Mouse (Mus musculus) midbrain, postnatal 0 days (tissue): ENCODE measurements around the gene Tmpo. TPM values are rescaled to one million over a fixed set of nuclear protein-coding genes. Genes with fewer than 3 reads are reported as not detected.

Source experiments
- ATAC-seq: fragments of 200-750 bp; cut with Nextera tagmentation; 2 replicates; pipeline ENCODE4 v1.8.0; 2017; ENCODE audit warnings: moderate number of reproducible peaks, mild to moderate bottlenecking, moderate TSS enrichment, moderate library complexity; ENCODE audit not compliant: low FRiP score
- DNase-seq: peaks from one replicate; pipeline ENCODE4 v3.0.0-alpha.2; 2015; ENCODE audit warnings: low spot score
- H3K27ac ChIP-seq: fragments of 300-500 bp; sonication (generic); 2 replicates; pipeline ENCODE4 v1.5.1; 2014; ENCODE audit warnings: low read depth, mild to moderate bottlenecking, low read length, mixed read lengths
- H3K27me3 ChIP-seq: fragments of 300-500 bp; sonication (generic); 2 replicates; pipeline ENCODE4 v1.6.1; 2014; ENCODE audit warnings: low read length, control low read depth, mixed read lengths; ENCODE audit not compliant: insufficient read depth
- H3K36me3 ChIP-seq: fragments of 300-500 bp; sonication (generic); 2 replicates; pipeline ENCODE4 v1.6.1; 2014; ENCODE audit warnings: low read length, control low read depth, mixed read lengths; ENCODE audit not compliant: insufficient read depth
- H3K4me1 ChIP-seq: fragments of 300-500 bp; sonication (generic); 2 replicates; pipeline ENCODE4 v1.6.1; 2014; ENCODE audit warnings: mild to moderate bottlenecking, control low read depth, antibody characterized with exemption, low read length, mixed read lengths; ENCODE audit not compliant: insufficient read depth
- H3K4me2 ChIP-seq: fragments of 300-500 bp; sonication (generic); 2 replicates; pipeline ENCODE4 v1.6.1; 2014; ENCODE audit warnings: low read depth, mild to moderate bottlenecking, low read length, mixed read lengths; ENCODE audit not compliant: poor library complexity, severe bottlenecking
- H3K4me3 ChIP-seq: fragments of 300-500 bp; sonication (generic); 2 replicates; pipeline ENCODE4 v1.5.1; 2014; ENCODE audit warnings: low read depth, mild to moderate bottlenecking, low read length, moderate library complexity
- H3K9ac ChIP-seq: fragments of 300-500 bp; sonication (generic); replicated peaks from 2 replicates; pipeline ENCODE4 v1.6.1; 2014; ENCODE audit warnings: mild to moderate bottlenecking, low read length, moderate library complexity, mixed read lengths; ENCODE audit not compliant: poor library complexity, severe bottlenecking
- H3K9me3 ChIP-seq: fragments of 300-500 bp; sonication (generic); 2 replicates; pipeline ENCODE4 v1.6.1; 2016; ENCODE audit warnings: low read length, control low read depth
- CTCF ChIP-seq: IDR thresholded peaks from 2 replicates; pipeline ENCODE4 v1.5.1; 2016; ENCODE audit warnings: antibody characterized with exemption, mild to moderate bottlenecking
- WGBS: fragments of 180-500 bp; shearing (Covaris S2); extraction: QIAGEN DNeasy Blood & Tissue Kit; methylation state at CpG from one replicate; pipeline ENCODE4 v1.1.7; 2014; 5-methylcytosine and 5-hydroxymethylcytosine counted together
- polyA plus RNA-seq: library from polyadenylated mRNA; unstranded; fragments of >200 nt; fragmentation: Nextera tagmentation; extraction: Ambion mirVana; gene quantifications from 2 replicates; pipeline ENCODE4 v1.2.1, GENCODE M21; 2015
- total RNA-seq: library from RNA; depleted of rRNA; stranded (reverse); fragments of >200 nt; gene quantifications from 2 replicates; pipeline ENCODE4 v1.2.3, GENCODE M21; 2014

The Tmpo gene
- total and polyA plus RNA-seq, 2 experiments from 2014 or later, result 54.8 to 102 TPM

DNA sequence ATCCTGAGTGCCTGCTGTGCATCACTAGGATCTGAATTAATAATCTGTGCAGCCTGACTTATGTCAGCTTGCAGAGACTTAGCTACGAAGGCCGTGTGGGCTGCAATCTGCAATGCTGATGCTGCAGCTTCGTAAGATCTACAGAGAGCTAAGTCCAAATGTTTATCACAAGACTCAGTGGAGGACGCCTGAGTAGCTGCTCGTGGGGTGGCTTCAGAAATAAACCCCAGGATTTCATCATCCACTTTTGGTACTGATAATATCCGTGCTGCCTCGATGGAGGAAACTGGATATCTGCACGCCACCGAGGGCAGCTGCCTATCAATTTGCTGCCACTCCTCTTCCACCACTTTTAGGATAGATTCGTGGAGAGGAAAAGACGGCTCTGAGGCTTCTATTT is 19.0 kb downstream of the Tmpo start:
- no peaks in the 10 kb centered on the region for H3K27me3 ChIP-seq
- DNase-seq (no peak), ATAC-seq (no peak)
- TF ChIP-seq CTCF, result no peak
- WGBS, result 84% methylated on average over 11 of the region's 11 CpGs
- H3K4me3 ChIP-seq, result no peak overlapping the region
- H3K4me2 ChIP-seq, result no peak overlapping the region
- no peaks in the 10 kb centered on the region for H3K9me3 ChIP-seq
- no peak overlapping the region for H3K27ac ChIP-seq
- no peak overlapping the region for H3K9ac ChIP-seq
- H3K4me1 ChIP-seq, result no peaks in the 10 kb centered on the region
- peaks cover 32% of the 10 kb centered on the region for H3K36me3 ChIP-seq

DNA sequence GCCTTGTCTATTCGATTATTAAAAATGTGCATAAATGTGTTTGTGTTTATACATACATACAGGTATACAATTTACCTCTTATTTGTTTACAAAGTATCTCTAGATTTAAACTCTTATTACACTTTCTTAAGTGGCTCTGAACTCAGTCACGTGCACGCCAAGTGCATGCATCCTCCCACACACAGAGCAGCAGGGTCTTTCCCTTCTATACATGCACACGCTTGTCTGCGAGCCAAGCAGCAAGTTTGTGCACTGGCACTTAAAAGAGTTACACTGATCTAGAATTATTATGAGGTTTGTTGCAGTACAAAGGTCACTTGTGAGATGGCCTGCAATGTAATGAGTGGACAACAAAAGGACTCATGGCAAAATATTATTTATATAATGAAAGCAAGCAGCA is 20.1 kb downstream of the Tmpo start:
- Histone ChIP-seq H3K9ac (no peak overlapping the region), H3K27ac (no peak overlapping the region), H3K9me3 (no peaks in the 10 kb centered on the region), H3K4me1 (no peaks in the 10 kb centered on the region), H3K4me2 (no peak overlapping the region), H3K27me3 (no peaks in the 10 kb centered on the region), H3K36me3 (peaks cover 32% of the 10 kb centered on the region), H3K4me3 (no peak overlapping the region)
- 98% methylated on average over 5 of the region's 5 CpGs for WGBS
- DNase-seq (no peak), ATAC-seq (no peak)
- no peak for TF ChIP-seq CTCF

DNA sequence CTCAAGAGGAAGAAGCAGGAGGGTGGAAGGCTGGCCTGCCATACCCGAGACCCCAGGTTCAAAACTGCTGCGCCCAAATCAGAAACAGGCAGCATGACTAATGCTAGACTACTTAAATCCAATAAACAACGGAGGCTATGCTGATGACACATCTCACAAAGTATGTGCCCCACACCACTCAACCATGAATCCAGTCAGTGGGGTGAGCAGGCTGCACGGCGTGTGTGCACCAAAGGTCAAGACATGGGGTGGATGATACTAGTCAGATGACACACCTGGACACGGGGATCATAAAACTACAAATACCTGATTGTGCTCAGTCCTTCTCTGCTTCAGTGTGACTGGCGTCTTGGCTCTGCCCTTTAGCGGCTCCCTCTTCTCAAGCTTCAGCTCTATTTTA is 22.7 kb downstream of the Tmpo start:
- Histone ChIP-seq H3K9ac (no peak overlapping the region), H3K36me3 (peaks cover 31% of the 10 kb centered on the region), H3K27me3 (no peaks in the 10 kb centered on the region), H3K4me3 (no peak overlapping the region), H3K4me2 (no peak overlapping the region), H3K4me1 (no peaks in the 10 kb centered on the region), H3K27ac (no peak overlapping the region), H3K9me3 (no peaks in the 10 kb centered on the region)
- DNase-seq (no peak), ATAC-seq (no peak)
- TF ChIP-seq CTCF, result no peak
- 79% methylated on average over 8 of the region's 8 CpGs for whole genome bisulfite sequencing

DNA sequence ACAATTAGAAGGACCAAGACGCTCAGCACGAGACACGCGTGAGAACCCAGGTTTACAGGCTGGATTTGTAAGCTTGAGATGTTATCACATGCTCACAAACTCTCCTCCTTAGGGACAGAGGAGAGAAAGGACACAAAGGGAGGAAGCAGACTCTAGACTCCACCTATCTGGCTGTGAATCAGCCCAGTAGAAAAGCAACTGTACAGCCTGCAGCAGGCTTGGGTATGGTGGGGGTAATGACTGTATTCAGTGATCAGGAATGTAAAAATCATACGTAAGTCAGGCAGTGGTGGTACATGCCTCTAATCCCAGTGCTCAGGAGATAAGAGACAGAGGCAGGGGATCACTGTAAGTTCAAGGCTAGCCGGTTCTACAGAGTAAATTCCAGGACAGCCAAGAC is 24.8 kb downstream of the Tmpo start:
- no peak overlapping the region for H3K9ac ChIP-seq
- no peaks in the 10 kb centered on the region for H3K4me1 ChIP-seq
- no peak for TF ChIP-seq CTCF
- H3K27me3 ChIP-seq, result no peaks in the 10 kb centered on the region
- H3K4me3 ChIP-seq, result no peak overlapping the region
- H3K9me3 ChIP-seq, result no peaks in the 10 kb centered on the region
- WGBS, result 79% methylated on average over 6 of the region's 6 CpGs
- DNase-seq (no peak), ATAC-seq (no peak)
- H3K27ac ChIP-seq, result no peak overlapping the region
- H3K36me3 ChIP-seq, result peaks cover 15% of the 10 kb centered on the region
- H3K4me2 ChIP-seq, result no peak overlapping the region

DNA sequence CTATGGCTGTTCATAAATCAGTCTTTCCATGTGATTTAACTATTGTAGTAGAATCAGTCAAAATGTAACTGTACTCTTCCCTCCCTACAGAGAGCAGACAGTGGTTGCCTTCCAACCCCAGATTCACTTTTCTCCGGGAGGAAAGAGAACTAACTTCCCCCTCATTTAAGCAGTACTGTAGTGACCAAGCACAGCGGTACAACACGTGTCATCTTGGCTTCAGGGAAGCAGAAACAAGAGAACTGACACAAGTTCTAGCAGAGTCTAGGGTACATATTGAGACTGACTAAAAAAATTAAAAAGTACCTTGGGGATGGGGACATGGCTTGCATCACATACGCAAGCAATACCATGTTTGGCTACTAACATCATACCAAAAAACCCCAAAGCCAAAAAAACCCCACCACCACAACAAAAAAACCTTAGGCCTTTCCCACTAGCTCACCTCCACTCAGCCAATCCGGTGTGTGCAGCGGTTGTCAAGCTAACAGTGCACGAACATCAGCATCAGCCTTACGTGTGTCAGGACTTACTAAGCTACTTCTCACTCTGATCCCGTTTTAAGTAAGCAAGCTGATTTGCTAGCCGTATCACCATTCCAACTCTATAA is 27.1 kb downstream of the Tmpo start:
- no peak for TF ChIP-seq CTCF
- 89% methylated on average over 10 of the region's 10 CpGs for WGBS
- peaks cover 27% of the 10 kb centered on the region for H3K36me3 ChIP-seq

DNA sequence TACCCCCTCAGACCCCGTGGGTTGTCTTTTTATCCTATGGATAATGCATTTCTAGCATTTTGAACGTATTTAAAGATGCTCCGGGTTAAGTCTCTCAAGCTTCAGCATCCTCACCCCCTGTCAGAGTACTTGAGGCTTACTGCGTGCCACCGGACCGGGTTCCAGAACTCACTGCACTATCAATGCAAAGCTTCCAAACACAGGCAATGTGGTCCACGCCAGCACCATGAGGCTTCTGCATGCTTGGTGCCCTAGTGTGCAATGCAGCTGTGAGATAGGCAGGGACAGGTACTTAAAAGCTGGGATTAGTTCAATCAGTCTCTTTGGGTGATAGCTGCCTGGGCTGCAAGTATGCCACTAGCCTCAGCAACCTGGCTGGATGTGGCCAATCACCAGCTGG is 35.7 kb downstream of the Tmpo start:
- H3K9me3 ChIP-seq, result no peaks in the 10 kb centered on the region
- 95% methylated on average over 7 of the region's 7 CpGs for WGBS
- DNase-seq (no peak), ATAC-seq (no peak)
- no peak overlapping the region for H3K9ac ChIP-seq
- H3K4me1 ChIP-seq, result no peaks in the 10 kb centered on the region
- H3K27me3 ChIP-seq, result no peaks in the 10 kb centered on the region
- no peak overlapping the region for H3K4me3 ChIP-seq
- H3K36me3 ChIP-seq, result peaks cover 25% of the 10 kb centered on the region
- TF ChIP-seq CTCF, result no peak
- no peak overlapping the region for H3K27ac ChIP-seq
- no peak overlapping the region for H3K4me2 ChIP-seq

More for the DNA sequence above, 27.1 kb downstream of the Tmpo start:
- Histone ChIP-seq H3K4me2 (no peak overlapping the region), H3K27ac (no peak overlapping the region), H3K27me3 (no peaks in the 10 kb centered on the region), H3K9me3 (no peaks in the 10 kb centered on the region), H3K4me1 (no peaks in the 10 kb centered on the region), H3K9ac (no peak overlapping the region), H3K4me3 (no peak overlapping the region)
- ATAC-seq, result no peak
- DNase-seq, result no peak
